Mouse (Mus musculus) urinary bladder, postnatal 14 days (tissue): ENCODE data around the gene Dot1l.

Source experiments
- DNase-seq: peaks from one replicate; pipeline ENCODE4 v3.0.0; 2021; ENCODE audit warnings: low spot score

Dot1l gene

DNA sequence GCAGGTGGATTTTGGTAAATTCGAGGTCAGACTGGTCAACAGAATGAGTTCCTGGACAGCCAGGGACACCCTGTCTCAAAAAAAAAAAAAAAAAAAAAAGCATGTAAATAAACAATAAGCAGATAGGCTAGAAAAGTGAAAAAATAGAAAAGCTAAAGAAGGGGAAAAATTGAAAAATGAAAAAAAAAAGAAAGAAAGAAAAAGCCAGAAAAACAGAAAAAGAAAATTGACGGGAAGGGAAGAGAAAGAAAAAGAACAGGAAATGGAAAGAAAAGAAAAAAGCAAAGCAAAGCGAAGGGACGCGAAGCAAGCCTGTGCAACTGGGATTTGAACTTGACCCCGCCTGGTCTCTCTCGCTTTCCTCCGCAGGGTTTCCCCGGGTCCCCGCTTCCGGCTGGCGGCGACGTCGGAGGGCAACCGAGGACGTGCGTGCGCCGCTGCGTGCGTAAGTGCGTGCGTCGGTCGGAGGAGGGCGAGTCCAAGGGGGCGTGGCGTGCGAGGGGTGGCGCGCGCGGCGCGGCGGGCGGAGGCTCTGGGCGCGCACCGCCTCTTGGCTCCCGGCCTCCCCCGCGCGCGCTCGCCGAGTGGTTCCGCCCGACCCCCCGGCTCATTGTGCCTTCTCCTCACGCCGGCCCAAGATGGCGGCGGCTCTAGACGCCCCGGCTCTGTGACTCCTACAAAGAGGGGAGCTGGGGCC lies at the start of gene Dot1l:
Gene Dot1l (plus strand): TSS at position 613 of the 697 bp plus-strand sequence.
- peak; percentile 98 for DNase-seq

DNA sequence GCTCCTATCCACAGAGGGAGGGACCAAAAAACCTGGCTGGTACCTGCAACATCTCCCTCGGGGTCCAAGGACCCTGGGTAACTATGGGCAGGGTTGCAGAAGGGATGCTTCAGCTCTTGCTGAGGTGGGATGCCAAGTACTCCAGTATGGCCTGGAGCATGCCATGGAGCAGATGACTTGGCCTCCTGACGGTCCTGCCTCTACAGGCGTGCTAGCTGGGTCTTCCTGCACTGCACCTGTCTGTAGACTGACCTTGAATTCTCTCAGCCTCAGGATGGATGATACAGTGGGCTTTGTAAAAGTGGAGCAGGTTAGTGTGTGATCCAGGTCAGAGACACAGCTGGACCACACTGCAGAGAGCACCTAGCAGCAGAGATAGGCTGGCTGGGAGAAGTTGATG lies 49.5 kb upstream of the Dot1l start:
- DNase-seq = no peak

DNA sequence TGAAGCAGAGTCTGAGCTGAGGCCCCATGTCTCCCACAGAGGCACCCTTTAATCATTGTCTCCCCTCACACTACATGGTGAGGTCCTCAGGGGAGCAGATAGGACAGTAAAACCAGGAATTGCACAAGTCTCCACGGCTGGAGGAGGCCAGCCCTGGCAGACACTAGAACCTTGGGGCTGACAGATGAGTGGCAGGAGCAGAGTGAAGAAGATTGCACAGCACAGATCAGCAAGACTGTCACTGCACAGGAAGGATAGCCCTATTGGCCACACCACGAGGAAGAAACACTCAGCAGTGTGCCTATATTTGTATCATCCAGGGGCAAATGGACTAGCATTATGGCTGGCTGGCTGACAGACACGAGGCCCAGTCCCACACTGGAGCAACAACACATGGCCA lies 44.2 kb upstream of the Dot1l start:
- no peak for DNase-seq

DNA sequence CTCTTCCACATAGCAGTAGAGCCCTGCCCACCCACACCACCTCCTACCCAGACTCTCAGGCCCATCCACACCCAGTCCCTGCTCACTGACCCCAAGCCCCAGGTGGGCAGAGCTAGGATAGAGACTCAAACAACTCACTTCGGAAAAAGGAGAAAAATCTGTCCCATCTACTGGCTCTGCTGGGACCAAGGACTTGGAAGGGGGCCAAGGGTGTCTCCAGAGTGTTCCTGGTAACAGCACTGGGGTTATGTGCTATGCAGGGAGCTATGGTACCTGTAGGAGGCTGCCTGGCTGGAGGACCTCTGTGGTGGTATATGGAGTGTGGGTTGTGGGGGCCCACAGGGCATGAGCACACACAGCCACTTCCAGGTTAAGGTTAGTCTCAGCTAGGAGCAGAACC lies 37.7 kb upstream of the Dot1l start:
- no peak for DNase-seq

DNA sequence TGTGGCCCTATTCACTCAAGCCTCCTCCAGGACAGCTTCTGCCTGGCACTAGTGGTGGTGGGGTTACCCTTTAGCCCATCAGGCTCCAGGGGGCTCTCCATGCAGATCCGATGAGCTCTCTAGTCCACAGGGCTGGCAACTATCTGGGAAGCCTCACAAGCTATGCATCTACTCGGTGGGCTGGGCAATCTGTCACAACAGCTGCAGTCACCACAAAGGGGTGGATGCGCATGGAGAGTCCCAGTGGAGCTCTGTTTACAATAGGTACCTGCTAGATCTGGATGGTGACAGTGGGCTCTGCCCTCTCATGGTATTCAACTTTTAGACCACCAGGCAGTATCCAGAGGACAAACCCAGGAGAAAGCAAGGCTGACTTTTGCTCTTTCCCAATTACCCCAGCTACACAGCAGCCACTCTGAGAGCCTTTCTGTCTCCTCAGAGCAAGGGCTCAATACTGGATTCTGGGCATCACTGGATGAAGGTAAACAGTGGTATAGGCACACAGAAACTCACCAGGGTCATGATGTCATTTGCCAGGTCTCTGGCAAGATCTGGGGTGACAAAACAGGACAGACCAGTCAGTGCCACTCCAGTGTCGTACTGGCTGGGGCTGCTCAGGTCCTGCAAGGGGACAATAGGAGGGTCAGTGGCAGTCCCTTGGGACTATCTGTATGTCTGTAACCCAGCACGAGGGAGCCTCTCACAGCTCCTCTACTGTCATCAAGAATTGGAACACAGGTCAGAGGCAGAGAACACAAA lies 27.5 kb upstream of the Dot1l start:
- no peak for DNase-seq

DNA sequence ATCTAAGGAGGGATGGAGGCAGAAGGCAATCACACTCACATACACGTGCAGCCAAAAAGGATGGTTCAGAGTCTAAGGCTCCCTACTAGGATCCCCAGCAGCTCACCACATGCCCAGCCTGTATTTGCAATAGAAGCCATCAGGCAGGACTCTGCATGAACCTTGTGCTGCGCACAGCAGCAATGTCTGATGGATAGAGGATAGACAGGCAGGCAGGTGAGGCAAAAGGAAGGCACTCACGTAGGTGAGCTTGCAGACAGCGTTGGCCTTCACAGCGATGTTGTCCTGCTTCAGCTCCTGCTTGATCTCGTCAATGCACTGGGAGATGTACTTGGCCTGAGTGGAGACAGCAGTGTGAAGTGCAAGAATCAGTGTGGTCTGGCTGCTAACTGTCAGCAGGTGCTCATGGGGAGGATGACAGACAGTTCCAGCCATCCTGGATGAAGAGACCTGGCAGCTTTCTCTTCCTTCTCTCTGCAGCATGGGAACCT lies 22.4 kb upstream of the Dot1l start:
- no peak for DNase-seq

DNA sequence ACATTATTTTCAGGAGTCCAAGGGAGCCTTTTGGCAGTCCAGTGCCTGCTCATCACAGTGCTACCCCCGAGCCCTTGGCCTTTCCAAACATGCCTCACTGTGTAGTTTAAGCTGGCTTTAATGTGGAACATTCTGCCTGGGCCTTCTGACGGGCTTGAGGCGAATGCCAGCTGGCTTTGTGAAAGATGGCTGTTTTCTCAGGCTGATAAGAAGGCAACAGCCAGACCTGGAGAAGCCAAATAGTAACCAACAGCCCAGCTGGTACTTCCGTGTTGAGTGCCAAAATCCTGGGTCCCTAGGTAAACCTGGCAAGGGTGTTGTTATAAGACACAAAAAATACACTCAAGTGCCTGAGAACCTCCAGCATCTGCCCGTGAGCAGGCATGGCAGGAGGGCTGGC lies 18.3 kb upstream of the Dot1l start:
- DNase-seq = no peak

DNA sequence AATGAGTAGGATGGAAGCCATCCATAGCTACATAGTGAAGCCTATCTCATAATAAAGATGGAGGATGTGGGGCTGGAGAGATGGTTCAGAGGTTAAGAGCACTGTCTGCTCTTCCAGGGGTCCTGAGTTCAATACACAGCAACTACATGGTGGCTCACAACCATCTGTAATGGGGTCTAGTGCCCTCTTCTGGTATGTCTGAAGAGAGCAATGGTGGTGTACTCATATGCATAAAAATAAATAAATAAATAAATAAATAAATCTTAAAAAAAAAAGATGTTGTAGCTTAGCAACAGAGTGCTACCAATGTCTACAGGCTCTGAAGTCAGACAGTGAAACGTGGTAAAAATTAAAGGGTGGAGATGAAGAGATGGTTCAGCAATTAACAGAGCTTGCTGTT lies 16.3 kb upstream of the Dot1l start:
- no peak for DNase-seq

DNA sequence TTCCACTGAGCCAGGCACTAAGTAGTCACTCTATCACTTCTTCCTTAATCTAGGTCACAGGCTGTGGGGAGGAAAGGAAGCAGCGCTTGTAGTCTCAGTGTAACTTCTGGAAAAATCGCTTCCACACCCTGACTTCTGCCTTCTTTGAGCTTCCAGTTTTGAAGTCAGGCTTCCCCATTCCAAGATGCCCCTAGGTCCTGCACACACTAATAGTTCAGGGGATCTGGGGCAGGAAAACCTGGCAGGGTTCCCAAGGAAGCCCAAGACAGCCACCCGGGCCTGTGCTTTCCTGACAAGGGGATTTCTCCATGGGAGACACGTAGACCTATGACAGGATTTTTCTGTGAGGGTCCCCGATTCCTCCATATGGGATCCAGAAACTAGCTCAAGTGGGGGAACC lies 13.9 kb upstream of the Dot1l start:
- DNase-seq = no peak

DNA sequence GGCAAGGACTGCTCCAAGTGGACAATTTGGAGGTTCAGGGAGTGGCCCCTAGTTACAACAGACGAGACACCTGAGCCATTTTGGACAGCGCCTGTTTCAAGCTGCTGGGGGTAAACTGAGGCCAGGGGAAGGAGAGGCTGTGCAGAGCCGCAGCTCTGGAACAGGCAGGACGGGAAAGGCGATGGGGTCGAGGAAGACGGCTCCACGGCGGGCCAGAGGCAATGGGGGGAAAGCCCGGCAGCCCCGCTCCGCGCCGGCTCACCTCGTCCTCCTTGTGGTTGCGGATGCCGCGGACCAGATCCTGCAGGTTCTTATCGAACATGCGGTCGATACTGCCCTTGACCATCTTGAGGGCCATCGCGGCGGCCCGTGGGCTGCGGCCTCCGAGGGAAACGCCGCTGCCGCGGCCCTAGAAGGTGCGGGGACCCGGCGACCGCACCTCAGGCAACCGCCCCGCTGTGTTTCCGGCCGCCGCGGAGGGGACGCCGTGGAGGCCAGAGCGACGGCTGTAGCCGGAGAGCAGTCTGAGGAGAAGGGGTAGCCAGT lies 13.3 kb upstream of the Dot1l start:
- no peak for DNase-seq

DNA sequence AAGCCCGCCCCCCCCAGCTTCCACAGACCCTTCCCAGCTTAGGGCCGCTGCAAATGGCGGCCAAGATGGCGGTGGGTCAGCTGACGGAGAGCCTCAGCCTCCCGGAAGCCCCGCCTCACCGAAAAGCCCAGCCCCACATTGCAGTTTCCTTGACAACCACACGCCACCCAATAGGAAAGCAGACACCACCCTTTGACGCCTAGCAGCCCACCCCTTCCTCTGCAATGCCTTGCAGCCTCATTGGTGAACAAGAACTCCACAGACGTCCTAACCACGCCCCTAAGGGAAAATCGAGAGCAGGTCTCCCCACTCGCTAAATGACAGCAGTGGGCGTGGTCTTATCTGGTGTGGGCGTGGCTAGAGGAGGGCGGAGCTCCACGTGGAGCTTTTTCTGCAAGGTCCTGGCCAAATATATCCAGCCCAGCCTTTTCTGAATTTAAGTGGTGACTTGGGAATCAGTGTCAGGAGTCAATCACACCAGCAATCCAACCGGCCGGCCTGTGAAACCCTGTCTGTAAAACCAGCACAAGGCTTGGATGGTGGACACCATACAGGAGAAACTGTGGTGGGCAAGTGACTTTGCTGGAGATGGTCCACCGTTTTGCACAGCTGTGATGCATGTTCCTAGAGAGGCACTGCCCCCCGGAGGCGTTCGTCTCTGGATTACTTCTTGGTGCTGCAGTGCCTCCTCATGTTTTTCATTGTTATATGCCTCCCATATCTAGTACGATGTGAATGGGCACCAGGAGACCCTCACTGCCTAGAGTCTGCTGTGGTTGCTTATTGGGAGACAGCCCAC lies 12.6 kb upstream of the Dot1l start, which contains the start of gene Ap3d1:
Gene Ap3d1 (minus strand): TSS at position 85 of the 799 bp plus-strand sequence.
- peak; percentile 98 for DNase-seq

DNA sequence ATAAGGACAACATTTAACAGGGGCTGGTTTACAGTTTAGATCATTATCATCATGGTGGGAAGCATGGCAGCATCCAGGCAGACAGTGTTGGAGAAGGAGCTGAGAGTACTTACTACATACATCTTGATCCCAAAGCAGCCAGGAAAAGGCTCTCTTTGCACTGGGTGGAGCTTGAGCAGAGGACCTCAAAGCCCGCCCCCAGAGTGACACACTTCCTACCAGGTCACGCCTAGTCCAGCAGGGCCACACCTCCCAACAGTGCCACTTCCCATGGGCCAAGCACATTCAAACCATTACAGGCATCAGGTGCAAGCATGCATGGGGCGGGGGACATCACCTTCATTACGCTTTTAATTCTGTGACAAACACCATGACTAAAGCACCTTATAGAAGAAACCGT lies 10.7 kb upstream of the Dot1l start:
- DNase-seq = peak; percentile 63

DNA sequence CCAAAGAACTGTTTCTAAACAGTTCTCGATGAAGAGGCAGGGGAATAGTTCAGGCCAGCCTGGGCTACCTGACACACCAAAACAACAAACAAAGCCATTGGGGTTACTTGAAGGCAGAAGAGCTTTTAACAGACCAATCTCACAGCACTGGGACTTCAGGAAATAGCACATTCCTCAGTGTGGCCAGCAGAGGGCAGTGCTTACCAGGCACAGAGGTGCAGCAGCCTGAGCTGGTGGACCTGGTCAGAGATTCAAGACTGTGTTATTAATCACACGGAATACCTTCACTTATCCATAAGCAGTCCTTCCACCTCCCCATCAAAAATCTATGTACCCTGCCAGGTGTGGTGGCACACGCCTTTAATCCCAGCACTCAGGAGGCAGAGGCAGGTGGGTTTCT lies 7.6 kb upstream of the Dot1l start:
- DNase-seq = peak; percentile 79

DNA sequence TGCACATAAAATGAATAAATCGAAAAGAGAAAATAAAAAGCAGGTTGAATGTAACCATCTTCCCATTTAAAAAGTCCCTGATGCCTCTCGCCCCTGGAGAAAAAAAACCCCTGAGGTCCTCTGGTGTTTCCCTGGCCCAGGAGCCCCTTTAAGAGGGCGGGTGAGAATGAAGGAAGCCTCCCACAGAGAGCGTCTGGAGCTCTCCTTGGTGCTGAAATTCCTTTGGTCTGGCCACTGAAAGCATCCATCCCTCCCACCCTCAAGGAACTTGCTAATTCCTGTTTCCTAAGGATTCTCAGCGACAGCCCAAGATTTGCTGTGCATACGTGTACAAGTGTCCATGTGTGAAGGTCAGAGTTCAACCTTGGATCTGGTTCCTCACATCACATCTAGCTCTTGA lies 6.4 kb upstream of the Dot1l start:
- DNase-seq = peak; percentile 70

DNA sequence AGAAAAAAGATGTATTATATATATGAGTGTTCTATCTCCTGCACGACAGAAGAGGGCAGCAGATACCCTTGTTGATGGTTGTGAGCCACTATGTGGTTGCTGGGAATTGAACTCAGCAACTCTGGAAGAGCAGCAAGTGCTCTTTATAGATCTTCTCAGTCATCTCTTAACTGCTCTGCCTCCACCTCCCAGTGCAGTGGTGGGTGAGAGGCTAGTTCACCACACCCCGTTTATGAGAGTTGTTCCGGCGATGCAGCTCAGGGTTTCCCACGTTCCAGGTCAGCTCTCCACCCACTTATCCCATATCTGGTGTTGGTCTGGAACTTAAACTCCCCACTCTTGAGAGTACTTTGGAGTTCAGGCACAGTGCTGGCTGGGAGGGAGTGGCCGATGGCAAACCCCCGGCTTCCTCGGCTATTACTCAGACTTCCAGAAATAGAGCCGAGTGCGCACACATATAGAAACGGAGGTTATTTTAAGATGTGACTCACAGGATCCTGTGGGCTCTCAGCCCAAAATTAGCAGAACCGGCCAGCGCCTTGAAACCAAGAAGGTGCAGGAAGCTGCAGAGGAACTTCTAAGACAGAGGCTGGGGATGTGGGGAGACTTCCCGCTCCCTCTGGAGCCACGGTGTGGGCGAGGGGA lies 3.7 kb upstream of the Dot1l start:
- peak; percentile 73 for DNase-seq

DNA sequence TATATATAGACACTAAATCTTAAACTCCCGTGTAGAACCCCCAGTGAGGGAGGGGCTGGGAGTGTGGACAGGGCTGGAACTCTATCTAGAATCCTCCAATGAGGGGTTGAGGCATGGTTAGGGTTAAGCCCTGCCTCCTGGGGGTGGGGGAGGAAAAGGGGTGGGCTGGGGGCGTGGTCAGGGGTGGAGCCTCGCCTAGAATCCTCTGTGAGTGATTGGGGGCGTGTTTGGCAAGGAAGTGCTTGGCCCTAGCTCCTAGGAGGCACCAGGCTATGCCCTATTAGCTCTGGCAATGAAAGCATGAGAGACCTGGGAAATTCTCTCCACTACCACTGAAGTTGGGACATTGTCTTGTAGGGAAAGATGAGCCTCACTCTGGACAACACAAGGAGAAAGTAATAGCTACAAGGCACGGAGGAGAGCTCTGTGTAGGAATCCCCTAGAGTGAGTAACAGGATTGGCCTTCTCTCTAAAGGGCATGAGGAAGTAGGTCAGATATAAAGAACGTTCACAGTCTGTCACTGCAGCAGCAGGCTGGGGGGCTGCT lies 2.9 kb upstream of the Dot1l start:
- peak; percentile 83 for DNase-seq

DNA sequence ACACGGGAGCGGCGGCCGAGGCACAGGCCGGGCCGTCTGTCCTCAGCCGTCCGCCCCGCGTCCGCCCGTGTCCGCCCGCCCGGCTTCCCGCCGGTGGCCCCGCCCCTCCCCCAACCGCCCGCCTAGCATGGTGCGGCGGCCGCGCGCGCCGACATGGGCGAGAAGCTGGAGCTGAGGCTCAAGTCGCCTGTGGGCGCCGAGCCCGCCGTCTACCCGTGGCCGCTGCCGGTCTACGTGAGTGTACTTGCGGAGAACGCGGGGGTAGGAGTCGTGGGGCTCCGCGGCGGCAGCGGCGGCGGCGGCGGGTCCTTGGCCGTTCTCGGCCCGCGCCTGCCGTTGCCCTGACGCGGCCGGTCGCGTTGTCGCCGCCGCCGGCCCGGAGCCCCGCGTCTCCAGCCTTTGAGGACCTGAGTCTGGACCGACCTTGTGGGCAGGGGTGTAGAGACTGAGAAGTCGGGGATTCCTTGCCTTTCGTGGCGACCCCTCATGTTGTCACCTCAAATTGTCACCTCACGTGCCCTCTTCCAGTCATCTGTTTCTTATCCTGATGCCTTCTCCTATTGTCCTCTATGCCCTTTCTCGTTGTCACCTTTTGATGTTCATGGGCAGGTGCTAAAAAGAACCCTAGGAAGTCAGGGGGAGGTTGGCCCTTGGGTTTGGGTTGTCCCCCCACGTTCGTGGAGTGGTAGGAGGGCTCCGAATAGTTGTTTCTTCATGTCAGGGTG lies 447 bp downstream of the Dot1l start:
- no peak for DNase-seq

DNA sequence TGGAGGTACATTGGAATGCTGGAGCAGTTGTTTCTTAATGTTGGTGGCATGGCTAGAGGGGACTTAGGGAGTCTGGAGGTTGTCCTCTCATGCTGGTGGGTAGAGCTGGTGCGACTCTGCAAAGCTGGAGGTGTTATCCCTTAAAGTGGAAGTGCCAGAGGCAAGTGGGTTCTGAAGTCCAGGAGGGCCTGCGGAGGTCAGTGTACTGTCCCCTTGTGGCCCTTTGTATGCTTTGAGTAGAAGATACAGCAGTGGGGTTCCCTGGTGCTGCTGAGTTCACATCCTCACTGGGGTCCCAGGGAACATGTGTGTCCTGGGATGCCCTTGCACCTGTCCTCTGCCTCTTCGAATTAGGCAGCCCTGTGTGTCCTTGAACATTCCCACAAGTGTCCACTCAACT lies 1.1 kb downstream of the Dot1l start:
- no peak for DNase-seq

DNA sequence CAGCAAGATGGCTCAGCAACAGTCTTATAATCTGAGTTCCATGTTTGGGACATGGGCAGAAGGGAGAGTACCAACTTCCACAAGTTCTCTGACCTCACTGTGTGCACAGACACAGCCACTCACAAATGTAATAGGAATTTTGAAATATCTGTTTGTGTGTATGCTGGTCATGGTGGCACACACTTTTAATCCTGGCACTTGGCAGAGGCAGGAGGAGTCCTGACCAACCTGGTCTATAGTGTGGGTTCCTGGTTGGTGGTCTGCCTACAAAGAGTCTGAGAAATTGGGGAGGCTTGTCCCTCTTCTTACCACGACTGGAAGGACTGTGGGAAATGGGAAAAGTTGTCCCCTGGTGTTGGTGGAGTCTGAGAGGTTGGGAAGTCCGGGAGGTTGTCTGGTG lies 1.5 kb downstream of the Dot1l start:
- no peak for DNase-seq

DNA sequence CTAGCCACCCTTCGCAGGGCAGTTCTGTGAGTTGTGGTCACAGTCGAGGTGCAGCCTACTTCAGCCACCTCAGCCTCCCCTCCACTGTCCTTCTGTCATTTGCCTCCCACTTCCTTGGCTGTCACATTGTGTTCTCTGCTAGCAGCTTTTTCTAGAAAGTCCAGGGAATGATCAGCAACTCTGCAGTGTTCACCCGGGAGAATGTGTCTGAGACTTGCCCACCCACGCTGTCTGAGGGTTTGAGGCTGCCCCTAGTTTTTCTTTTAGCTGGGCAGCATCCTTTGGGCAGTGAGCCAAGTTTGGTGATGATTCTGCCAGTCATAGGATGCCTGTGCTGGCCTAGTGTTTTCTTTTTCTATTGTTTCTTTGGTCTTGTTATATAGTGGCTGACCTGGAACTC lies 2.0 kb downstream of the Dot1l start:
- DNase-seq = no peak

DNA sequence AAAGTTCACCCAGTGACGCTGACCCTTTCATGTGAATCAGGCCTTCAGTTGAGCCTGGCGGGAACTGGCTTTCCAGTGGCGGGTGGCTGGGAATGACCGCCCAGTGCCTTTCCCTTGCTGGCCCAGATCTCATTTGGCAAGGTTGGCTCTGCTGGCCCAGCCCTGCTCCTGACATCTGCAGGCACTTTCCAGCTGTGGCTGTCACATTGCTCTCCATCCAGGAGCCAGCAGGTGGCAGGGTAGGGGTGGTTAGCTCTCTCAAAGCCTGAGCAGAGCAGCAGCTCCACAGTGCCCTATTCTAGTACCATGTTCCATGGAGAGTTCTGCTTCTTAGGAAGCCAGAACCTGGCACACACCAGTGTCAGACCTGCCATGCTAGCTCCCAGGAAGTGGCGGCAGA lies 2.7 kb downstream of the Dot1l start:
- peak; percentile 78 for DNase-seq
